Mouse (Mus musculus) hindbrain, embryonic 12.5 days (tissue): ENCODE results near the gene Napa. TPM values are rescaled to one million over a fixed set of nuclear protein-coding genes. Genes with fewer than 3 reads are reported as not detected.
A peak's percentile ranks its signal among the peaks of the same experiment; 100 is the strongest.

ENCODE experiments used
- ATAC-seq: fragments of 200-750 bp; cut with Nextera tagmentation; 2 replicates; pipeline ENCODE4 v1.8.0; 2017; ENCODE audit warnings: moderate TSS enrichment; ENCODE audit not compliant: low FRiP score
- H3K27ac ChIP-seq: fragments of 300-500 bp; sonication (generic); 2 replicates; pipeline ENCODE4 v1.5.1; 2016; ENCODE audit warnings: mild to moderate bottlenecking
- H3K27me3 ChIP-seq: fragments of 300-500 bp; sonication (generic); 2 replicates; pipeline ENCODE4 v1.6.1; 2016; ENCODE audit warnings: mild to moderate bottlenecking
- H3K36me3 ChIP-seq: fragments of 300-500 bp; sonication (generic); 2 replicates; pipeline ENCODE4 v1.6.1; 2016; ENCODE audit warnings: mild to moderate bottlenecking
- H3K4me1 ChIP-seq: fragments of 300-500 bp; sonication (generic); 2 replicates; pipeline ENCODE4 v1.6.1; 2016
- H3K4me2 ChIP-seq: fragments of 300-500 bp; sonication (generic); replicated peaks from 2 replicates; pipeline ENCODE4 v1.6.1; 2016; ENCODE audit warnings: mild to moderate bottlenecking
- H3K4me3 ChIP-seq: fragments of 300-500 bp; sonication (generic); 2 replicates; pipeline ENCODE4 v1.5.1; 2016; ENCODE audit warnings: mild to moderate bottlenecking
- H3K9ac ChIP-seq: fragments of 300-500 bp; sonication (generic); 2 replicates; pipeline ENCODE4 v1.6.1; 2016; ENCODE audit warnings: mild to moderate bottlenecking, moderate library complexity
- H3K9me3 ChIP-seq: fragments of 300-500 bp; sonication (generic); replicated peaks from 2 replicates; pipeline ENCODE4 v1.6.1; 2016; ENCODE audit warnings: mild to moderate bottlenecking
- WGBS: fragments of 180-500 bp; shearing (Covaris S2); methylation state at CpG from one replicate; pipeline ENCODE4 v1.1.7; 2016; 5-methylcytosine and 5-hydroxymethylcytosine counted together
- polyA plus RNA-seq: library from polyadenylated mRNA; unstranded; fragments of >200 nt; fragmentation: Nextera tagmentation; extraction: Ambion mirVana; gene quantifications from 2 replicates; pipeline ENCODE4 v1.2.1, GENCODE M21; 2016

Napa gene
- 182 and 191 TPM in 2 replicates for polyA plus RNA-seq

GRCm38 (mm10) chr7:16098021-16099017 lies at the start of gene Napa:
Gene Napa (plus strand): TSS chr7:16098458.
- Histone ChIP-seq H3K36me3 (peaks cover 12% of the 10 kb centered on the region; the same call in 1 of the 2 replicates), H3K4me1 (peaks cover 32% of the 10 kb centered on the region)
- ATAC-seq = peak; percentile 99

GRCm38 (mm10) chr7:16048675-16049575 lies 49.3 kb upstream of the Napa start:
- Histone ChIP-seq H3K9me3 (no peaks in the 10 kb centered on the region), H3K4me2 (peak overlapping the region; percentile 69), H3K9ac (peak overlapping the region; percentile 75), H3K27me3 (no peaks in the 10 kb centered on the region), H3K4me1 (peaks cover 48% of the 10 kb centered on the region), H3K36me3 (no peaks in the 10 kb centered on the region), H3K4me3 (peak overlapping the region; percentile 64), H3K27ac (peak overlapping the region; percentile 84)
- 8% methylated on average over 36 of the region's 36 CpGs for WGBS
- ATAC-seq = no peak; the same call in 1 of the 2 replicates

More at GRCm38 (mm10) chr7:16098021-16099017, at the start of gene Napa:
- peak within 1 kb of the TSS; percentile 99 for H3K9ac ChIP-seq
- H3K4me3 ChIP-seq = peak within 1 kb of the TSS; percentile 95
- peaks cover 12% of the 10 kb centered on the region; the same call in 1 of the 2 replicates for H3K27me3 ChIP-seq
- H3K9me3 ChIP-seq = no peaks in the 10 kb centered on the region
- H3K27ac ChIP-seq = peak within 1 kb of the TSS; percentile 62
- peak within 1 kb of the TSS; percentile 97 for H3K4me2 ChIP-seq
- under 1% methylated on average over 68 of the region's 68 CpGs for WGBS

GRCm38 (mm10) chr7:16049576-16049915 lies 48.7 kb upstream of the Napa start:
- Histone ChIP-seq H3K4me3 (peak overlapping the region; percentile 64), H3K4me1 (peaks cover 41% of the 10 kb centered on the region), H3K27ac (no peak overlapping the region), H3K9ac (0 out of 2 replicates have a peak overlapping the region, but pooled peaks have one; percentile 75), H3K4me2 (peak overlapping the region; percentile 69), H3K27me3 (no peaks in the 10 kb centered on the region), H3K36me3 (no peaks in the 10 kb centered on the region), H3K9me3 (no peaks in the 10 kb centered on the region)
- 78% methylated on average over 7 of the region's 7 CpGs for whole genome bisulfite sequencing
- ATAC-seq = no peak

GRCm38 (mm10) chr7:16050600-16050999 lies 47.7 kb upstream of the Napa start:
- WGBS = 94% methylated on average over 3 of the region's 3 CpGs
- no peak overlapping the region for H3K9ac ChIP-seq
- no peaks in the 10 kb centered on the region for H3K9me3 ChIP-seq
- H3K4me3 ChIP-seq = no peak overlapping the region
- ATAC-seq = no peak
- H3K36me3 ChIP-seq = no peaks in the 10 kb centered on the region
- peaks cover 31% of the 10 kb centered on the region for H3K4me1 ChIP-seq
- no peak overlapping the region for H3K27ac ChIP-seq
- no peak overlapping the region for H3K4me2 ChIP-seq
- H3K27me3 ChIP-seq = no peaks in the 10 kb centered on the region

- Histone ChIP-seq H3K4me2 (peak overlapping the region; percentile 62), H3K9ac (peak overlapping the region; percentile 52), H3K36me3 (no peaks in the 10 kb centered on the region), H3K27me3 (0 out of 2 replicates have a peak, but pooled peaks cover 2% of the 10 kb centered on the region), H3K4me1 (peaks cover 24% of the 10 kb centered on the region), H3K9me3 (no peaks in the 10 kb centered on the region), H3K27ac (peak overlapping the region; percentile 75), H3K4me3 (peak overlapping the region; percentile 43)
- WGBS = 6% methylated on average over 19 of the region's 19 CpGs
- ATAC-seq = no peak
Observed at GRCm38 (mm10) chr7:16051883-16052595, 46.2 kb upstream of the Napa start.

- 0 out of 2 replicates have a peak, but pooled peaks cover 3% of the 10 kb centered on the region for H3K27me3 ChIP-seq
- peak overlapping the region; percentile 75 for H3K27ac ChIP-seq
- no peaks in the 10 kb centered on the region for H3K9me3 ChIP-seq
- peak overlapping the region; percentile 52 for H3K9ac ChIP-seq
- H3K36me3 ChIP-seq = no peaks in the 10 kb centered on the region
- peak overlapping the region; percentile 62 for H3K4me2 ChIP-seq
- peak overlapping the region; percentile 43 for H3K4me3 ChIP-seq
- H3K4me1 ChIP-seq = peaks cover 24% of the 10 kb centered on the region
- peak; percentile 86 for ATAC-seq
- 0% methylated on average over 24 of the region's 24 CpGs for WGBS
Observed at GRCm38 (mm10) chr7:16052684-16053083, 45.6 kb upstream of the Napa start.

GRCm38 (mm10) chr7:16053105-16053504 lies 45.2 kb upstream of the Napa start:
- ATAC-seq = no peak
- Histone ChIP-seq H3K4me3 (peak overlapping the region; percentile 43), H3K9me3 (no peaks in the 10 kb centered on the region), H3K9ac (no peak overlapping the region), H3K27me3 (0 out of 2 replicates have a peak, but pooled peaks cover 3% of the 10 kb centered on the region), H3K4me1 (peaks cover 24% of the 10 kb centered on the region), H3K36me3 (no peaks in the 10 kb centered on the region), H3K27ac (peak overlapping the region; percentile 24; the same call in 1 of the 2 replicates), H3K4me2 (peak overlapping the region; percentile 62)
- 15% methylated on average over 6 of the region's 6 CpGs for WGBS

GRCm38 (mm10) chr7:16054966-16055365 lies 43.3 kb upstream of the Napa start:
- WGBS = 58% methylated on average over 4 of the region's 4 CpGs
- Histone ChIP-seq H3K4me3 (no peak overlapping the region), H3K4me2 (no peak overlapping the region), H3K9ac (no peak overlapping the region), H3K27me3 (peaks cover 3% of the 10 kb centered on the region; the same call in 1 of the 2 replicates), H3K9me3 (no peaks in the 10 kb centered on the region), H3K27ac (no peak overlapping the region), H3K4me1 (peaks cover 11% of the 10 kb centered on the region), H3K36me3 (no peaks in the 10 kb centered on the region)
- ATAC-seq = no peak

GRCm38 (mm10) chr7:16055665-16056064 lies 42.6 kb upstream of the Napa start:
- no peaks in the 10 kb centered on the region for H3K9me3 ChIP-seq
- no peak overlapping the region for H3K27ac ChIP-seq
- ATAC-seq = no peak
- no peak overlapping the region for H3K4me3 ChIP-seq
- H3K4me2 ChIP-seq = no peak overlapping the region
- H3K36me3 ChIP-seq = no peaks in the 10 kb centered on the region
- peaks cover 6% of the 10 kb centered on the region; the same call in 1 of the 2 replicates for H3K27me3 ChIP-seq
- H3K4me1 ChIP-seq = 0 out of 2 replicates have a peak, but pooled peaks cover 8% of the 10 kb centered on the region
- H3K9ac ChIP-seq = no peak overlapping the region
- WGBS = 90% methylated on average over 6 of the region's 6 CpGs

GRCm38 (mm10) chr7:16056459-16057135 lies 41.7 kb upstream of the Napa start:
- Histone ChIP-seq H3K4me2 (no peak overlapping the region), H3K9me3 (peaks cover 6% of the 10 kb centered on the region), H3K9ac (no peak overlapping the region), H3K27me3 (peaks cover 15% of the 10 kb centered on the region), H3K4me3 (no peak overlapping the region), H3K4me1 (0 out of 2 replicates have a peak, but pooled peaks cover 10% of the 10 kb centered on the region), H3K36me3 (no peaks in the 10 kb centered on the region), H3K27ac (no peak overlapping the region)
- ATAC-seq = no peak
- 33% methylated on average over 5 of the region's 5 CpGs for WGBS

GRCm38 (mm10) chr7:16057136-16057534 lies 41.1 kb upstream of the Napa start:
- H3K4me1 ChIP-seq = 0 out of 2 replicates have a peak, but pooled peaks cover 8% of the 10 kb centered on the region
- WGBS = 64% methylated on average over 2 of the region's 2 CpGs
- H3K36me3 ChIP-seq = no peaks in the 10 kb centered on the region
- H3K9ac ChIP-seq = no peak overlapping the region
- no peak overlapping the region for H3K4me2 ChIP-seq
- ATAC-seq = no peak
- H3K9me3 ChIP-seq = peaks cover 11% of the 10 kb centered on the region
- peaks cover 20% of the 10 kb centered on the region for H3K27me3 ChIP-seq
- no peak overlapping the region for H3K27ac ChIP-seq
- no peak overlapping the region for H3K4me3 ChIP-seq
